Mouse (Mus musculus) lung, postnatal 10 days (tissue): Measurements from ENCODE around the gene Wars2.

Source experiments
- DNase-seq: peaks from one replicate; pipeline ENCODE4 v3.0.0; 2021

Wars2 gene

DNA sequence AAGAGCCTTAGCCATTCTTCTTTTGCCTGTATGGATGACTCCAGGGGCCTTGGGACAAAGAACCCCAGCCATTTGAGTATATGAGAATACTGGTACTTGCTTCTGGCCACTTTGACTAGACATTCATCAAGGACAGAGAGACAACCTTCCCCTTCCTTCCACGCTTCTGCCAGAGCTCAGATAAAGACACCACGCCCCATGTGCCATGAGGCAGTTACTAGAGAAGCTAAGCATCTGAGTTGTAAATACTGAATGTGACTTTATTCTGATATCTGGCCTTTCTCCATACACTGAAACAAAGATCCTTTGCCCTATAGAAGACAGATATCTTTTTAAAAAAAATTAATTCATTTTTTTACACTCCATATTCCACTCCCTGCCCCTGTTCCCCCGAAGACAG, 138.8 kb downstream of the Wars2 start:
- no peak for DNase-seq

GRCm38 (mm10) chr3:99281453-99281852, 140.6 kb downstream of the Wars2 start:
- DNase-seq = no peak

DNA sequence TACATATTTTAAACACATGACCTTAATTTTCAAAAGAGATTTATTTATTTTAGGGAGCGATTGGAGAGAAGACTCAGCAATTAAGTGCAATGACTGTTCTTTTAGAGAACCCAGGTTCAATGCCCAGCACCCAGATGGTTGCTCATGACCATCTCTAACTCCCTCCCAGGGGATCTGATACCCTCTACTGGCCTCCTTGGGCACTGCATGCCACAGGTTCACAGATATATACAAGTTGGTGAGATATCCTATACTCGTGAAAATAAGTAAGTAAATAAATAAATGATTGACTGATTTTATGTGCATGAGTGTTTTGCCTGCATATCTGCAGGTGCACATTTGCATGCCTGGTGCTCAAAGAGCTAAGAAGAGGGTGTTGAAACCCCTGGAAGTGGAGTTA, 147.4 kb downstream of the Wars2 start:
- no peak for DNase-seq
